Mouse (Mus musculus) cerebellum, adult 2 months (tissue): ENCODE results near the gene Ift172.

ENCODE experiments used
- CTCF ChIP-seq: fragments of 200-500 bp; IDR thresholded peaks from 2 replicates; pipeline ENCODE4 v1.5.1; 2011; ENCODE audit warnings: low read depth, mild to moderate bottlenecking, control low read depth, low read length, moderate library complexity, borderline replicate concordance; ENCODE audit not compliant: insufficient read depth
- POLR2A ChIP-seq: fragments of 200-500 bp; IDR thresholded peaks from 2 replicates; pipeline ENCODE4 v1.6.1; 2011; ENCODE audit warnings: low read length, control low read depth, borderline replicate concordance; ENCODE audit not compliant: insufficient read depth

- no peak for TF ChIP-seq POLR2A
- no peak for TF ChIP-seq CTCF
Observed at GRCm38 (mm10) chr5:31252795-31253545, 37.9 kb downstream of the Ift172 start.
